Mouse (Mus musculus) urinary bladder, adult 18-20 months (tissue): ENCODE measurements around the gene Rpa2.
"Not testable (repeated sequence)": the region's sequence is repeated elsewhere in the genome, so short reads cannot be mapped to it uniquely, and the experiment has no call there.

Experiments used
- DNase-seq, 2 experiments: peaks; one replicate each; pipeline ENCODE4 v3.0.0; 2022; ENCODE audit warnings: low spot score in 2 of 2, mixed read lengths in 2 of 2

Rpa2 gene

DNA sequence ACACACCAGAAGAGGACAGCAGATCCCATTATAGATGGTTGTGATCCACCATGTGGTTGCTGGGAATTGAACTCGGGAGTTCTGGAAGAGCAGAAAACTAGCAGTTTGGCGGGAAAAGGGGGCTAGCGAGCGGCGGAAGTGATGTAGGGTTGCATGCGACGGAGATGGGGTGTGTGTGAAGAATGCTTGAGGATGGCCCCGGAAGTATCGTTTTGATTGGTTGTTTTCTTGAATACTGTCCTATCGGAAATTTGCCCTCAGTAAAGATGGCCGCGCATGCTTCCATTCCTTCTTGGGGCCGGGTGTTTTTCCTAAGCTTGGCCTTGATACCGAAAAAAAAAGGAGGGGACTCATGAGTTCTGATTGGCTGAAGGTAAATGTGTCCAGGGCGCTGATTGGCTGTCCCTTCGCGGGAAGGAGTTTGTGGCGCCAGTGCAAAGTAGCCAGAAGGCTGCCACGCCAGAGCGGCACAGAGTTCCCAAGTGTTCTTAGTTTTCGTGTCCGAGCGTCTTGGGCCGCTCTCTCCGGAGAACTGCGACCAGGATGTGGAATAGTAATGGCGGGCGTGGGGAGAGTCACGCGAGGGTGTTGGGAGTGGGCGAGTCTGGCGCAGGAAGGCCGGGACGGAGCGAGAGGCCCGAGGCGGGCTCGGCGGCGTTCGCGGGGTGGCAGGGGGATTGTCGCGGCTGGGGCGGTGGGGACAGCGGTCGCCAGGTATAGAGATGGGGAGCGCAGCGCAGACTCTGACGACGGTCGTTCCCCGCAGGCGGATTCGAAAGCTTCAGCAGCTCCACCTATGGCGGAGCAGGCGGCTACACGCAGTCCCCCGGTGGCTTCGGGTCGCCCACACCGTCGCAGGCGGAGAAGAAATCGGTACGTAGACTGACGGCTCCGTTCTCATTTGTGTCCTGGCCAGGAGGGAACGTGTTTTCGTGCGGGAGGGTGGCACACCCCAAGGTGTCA, at the start of gene Rpa2:
Gene Rpa2 (plus strand): TSS at position 419 of the 963 bp plus-strand sequence.
- peak; percentile 93 to 98 for DNase-seq

- no peak for DNase-seq
Observed at GRCm38 (mm10) chr4:132728233-132728632, 39.9 kb upstream of the Rpa2 start.

DNA sequence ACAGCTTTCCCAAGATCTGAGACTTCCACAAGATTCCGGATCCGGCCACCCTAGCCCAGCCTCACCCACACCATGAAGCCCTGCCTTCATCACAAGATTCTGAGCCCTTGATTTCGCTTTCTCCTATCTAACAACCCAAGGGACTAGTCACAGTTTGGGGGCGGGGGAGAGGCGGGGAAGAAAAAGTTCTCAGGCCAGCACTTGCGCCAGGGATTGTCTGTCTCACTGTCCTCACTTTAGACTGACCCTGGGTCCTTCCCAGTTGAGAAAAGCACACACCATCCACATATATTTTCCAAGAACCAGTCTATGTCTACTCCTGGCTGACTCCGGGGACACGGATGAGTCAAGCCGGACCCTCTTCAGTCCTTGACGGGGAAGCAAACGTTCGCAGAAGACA, 36.5 kb upstream of the Rpa2 start:
- DNase-seq: no peak

DNA sequence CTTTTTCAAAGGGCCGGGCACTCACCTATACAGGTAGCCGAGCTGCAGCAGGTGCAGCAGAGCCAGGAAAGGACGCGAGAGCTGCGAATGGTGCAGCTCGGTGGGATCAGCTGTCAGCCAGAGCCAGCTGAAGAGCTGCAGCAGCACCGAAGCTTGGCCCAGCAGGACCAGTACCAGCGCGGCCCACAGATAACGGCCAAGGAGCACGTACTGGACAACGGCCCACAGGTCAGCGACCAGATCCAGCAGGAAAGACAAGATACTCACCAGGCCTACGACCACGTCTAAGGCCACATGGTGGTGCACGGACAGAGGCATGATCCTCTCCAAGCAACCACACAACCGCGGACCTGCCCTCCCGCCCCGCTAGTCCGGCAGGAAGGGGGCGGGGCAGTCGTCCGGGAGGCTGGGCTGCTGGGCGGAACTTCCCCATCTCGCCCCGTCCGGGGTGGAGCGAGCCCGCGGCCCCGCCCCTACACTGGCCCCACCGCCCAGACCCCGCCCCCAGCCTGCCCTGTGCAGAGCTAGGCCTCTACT, 35.9 kb upstream of the Rpa2 start, which contains the start of gene Xkr8:
Gene Xkr8 (minus strand): TSS at position 399 of the 537 bp plus-strand sequence.
- DNase-seq: peak; percentile 81 to 83

GRCm38 (mm10) chr4:132733071-132733770, 34.9 kb upstream of the Rpa2 start:
- DNase-seq: no peak

GRCm38 (mm10) chr4:132734766-132735165, 33.4 kb upstream of the Rpa2 start:
- DNase-seq: no peak

- no peak for DNase-seq
Observed at GRCm38 (mm10) chr4:132735389-132735788, 32.7 kb upstream of the Rpa2 start.

GRCm38 (mm10) chr4:132735894-132736293, 32.2 kb upstream of the Rpa2 start:
- no peak for DNase-seq

GRCm38 (mm10) chr4:132737154-132737553, 31.0 kb upstream of the Rpa2 start:
- DNase-seq: not testable (repeated sequence)

- DNase-seq: no peak
Observed at GRCm38 (mm10) chr4:132741491-132741890, 26.6 kb upstream of the Rpa2 start.

DNA sequence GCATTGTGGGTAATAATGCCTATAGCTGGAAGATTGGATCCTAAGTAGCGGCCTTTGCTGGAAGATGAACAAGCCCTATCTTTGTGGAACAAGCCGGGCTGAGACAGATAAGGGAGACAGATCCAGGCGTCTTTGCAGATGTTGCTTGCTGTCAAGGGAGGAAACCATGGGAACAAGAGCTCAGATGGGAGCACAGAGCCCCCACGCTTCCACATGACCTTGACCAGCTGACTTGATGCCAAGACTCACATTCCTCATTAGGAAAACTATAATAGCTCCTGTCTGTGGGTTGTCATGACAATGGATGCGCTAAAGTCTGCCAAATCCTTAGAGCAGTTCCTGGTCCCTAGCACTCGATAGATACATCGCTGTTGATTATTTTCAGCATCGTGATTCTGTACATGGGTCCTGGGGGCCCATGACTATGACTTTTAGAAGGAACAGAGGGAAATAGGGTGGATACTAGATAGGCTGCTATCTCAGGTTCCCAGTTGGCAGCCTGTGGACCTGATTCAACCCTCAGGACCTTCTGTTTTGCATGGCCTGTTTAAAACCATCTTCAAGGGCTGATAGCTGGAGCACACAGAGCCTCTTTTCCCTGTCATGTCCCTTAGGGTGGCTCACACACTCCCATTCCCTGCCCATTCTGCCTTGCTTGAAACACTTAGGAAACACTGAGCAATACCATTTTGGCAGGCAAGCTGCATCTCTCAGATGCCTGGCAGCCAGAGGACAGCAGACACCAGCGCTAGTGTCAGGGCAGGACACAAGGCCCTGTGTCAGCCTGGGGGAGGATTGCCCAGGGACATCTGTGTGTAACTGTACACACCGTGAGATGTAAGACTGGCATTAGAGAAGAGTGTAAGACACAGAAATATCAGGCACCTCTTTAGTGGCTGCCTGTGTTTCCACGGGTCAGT, 23.9 kb upstream of the Rpa2 start:
- DNase-seq: no peak

DNA sequence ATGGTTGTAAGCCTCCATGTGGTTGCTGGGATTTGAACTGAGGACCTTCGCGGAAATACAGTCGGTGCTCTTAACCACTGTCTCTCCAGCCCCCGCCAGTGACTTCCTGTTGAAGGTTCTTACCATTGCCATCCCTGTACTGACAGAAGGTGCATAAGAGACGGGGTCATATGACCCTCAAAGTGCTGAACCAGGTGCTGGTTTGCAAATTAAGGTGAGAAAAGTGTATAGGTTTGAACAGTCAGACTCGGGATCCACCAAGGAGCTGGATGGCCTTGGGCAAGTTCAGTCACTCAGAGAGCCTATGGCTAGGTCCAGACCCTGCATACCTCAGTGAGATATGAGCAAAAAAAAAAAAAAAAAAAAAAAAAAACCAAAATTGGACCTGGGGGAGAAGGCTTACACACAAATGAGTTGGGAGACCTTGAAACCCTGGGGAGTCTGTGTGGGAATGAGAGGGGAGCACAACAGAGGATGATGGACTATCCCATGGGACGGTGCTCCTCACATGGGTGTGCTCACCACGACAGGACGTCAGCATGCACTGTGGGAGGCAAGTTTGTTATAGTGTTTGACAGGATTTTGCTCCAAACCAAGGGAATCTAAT, 21.1 kb upstream of the Rpa2 start:
- DNase-seq: no peak

DNA sequence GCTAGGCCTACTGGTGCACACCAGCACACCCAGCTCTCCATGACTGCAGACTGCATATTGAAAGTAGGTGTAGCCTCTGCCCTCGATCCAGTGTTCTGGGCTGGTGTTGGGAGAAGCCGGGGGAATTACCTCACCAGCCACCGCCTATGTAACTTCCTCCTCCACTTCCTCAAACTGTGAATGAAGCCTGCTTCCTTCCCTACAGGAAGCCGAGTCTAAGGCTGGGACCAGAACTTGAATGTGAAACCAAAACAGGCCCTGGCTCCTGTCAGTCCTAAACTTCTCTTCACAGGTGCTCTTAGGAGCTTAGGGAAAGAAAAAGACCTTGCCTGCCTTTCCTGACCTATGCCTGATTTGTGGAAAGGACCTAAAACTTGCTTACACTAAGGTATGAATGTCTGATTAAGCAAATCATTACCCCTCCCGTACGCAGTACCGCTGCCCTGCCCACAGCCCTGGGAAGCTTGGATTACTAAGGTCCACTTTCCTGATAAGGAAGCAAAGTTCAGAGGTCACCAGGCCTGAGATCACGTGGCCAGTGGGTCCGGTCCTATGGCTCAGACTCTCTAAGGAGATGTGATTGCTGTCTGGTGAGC, 20.4 kb upstream of the Rpa2 start:
- DNase-seq: peak in 1 of 2 experiments; percentile 24

- DNase-seq: no peak
Observed at GRCm38 (mm10) chr4:132748778-132749177, 19.4 kb upstream of the Rpa2 start.

DNA sequence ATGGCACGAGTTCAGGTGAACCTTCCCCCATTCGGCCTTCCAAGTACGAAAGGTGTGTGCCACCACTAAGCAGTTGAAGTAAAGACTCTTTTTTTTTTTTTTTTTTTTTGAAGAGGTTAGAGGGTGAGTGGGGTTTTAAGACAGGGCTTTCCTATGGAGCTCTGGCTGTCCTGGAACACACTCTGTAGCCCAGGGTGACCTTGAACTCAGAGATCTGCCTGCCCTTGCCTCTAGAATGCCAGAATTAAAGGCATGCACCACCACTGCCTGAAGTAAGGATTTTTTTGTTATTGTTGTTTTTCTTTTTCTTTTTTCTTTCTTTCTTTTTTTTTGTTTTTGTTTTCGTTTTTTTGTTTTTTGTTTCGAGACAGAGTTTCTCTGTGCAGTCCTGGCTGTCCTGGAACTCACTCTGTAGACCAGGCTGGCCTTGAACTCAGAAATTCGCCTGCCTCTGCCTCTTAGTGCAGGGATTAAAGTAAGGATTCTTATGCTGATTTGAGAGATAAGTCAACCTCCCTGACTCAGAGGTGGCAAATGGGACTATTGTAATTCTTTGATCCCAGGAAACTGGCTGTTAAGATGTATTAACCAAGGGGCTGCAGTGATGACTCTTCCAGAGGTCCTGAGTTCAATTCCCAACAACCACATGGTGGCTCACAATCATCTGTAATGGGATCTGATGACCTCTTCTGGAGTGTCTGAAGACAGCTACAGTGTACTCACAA, 18.7 kb upstream of the Rpa2 start:
- no peak for DNase-seq

GRCm38 (mm10) chr4:132752992-132753391, 15.1 kb upstream of the Rpa2 start:
- DNase-seq: no peak

DNA sequence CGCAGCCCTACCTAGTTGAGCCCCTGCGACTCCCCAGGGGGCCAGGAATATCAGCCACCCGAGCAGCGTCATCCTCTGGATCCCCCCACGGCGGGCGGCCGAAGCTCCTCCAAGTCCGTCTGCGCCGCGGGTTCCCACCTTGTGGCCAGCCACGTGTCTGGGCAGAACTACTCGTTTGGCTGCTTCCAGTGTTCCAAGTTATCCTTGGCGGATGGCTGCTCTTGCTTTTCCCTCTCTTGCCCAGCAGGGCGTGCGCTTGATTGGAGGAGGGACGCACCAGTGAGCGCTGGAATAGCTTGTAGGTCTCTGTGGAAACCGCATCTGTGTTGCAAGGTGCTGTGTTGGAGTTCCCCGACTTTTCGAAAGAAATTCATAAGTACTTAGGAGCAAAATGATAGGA, 11.2 kb upstream of the Rpa2 start, which contains the start of gene Smpdl3b:
Gene Smpdl3b (minus strand): TSS at position 279 of the 400 bp plus-strand sequence.
- peak; percentile 64 to 73 for DNase-seq

- no peak for DNase-seq
Observed at GRCm38 (mm10) chr4:132757633-132758351, 10.3 kb upstream of the Rpa2 start.

GRCm38 (mm10) chr4:132760296-132760695, 7.8 kb upstream of the Rpa2 start:
- DNase-seq: no peak
